Mouse (Mus musculus) cortical plate, adult 2 months (tissue): ENCODE measurements around the gene Sdk1.

Source experiments
- CTCF ChIP-seq: fragments of 200-500 bp; IDR thresholded peaks from 2 replicates; pipeline ENCODE4 v1.5.1; 2011; ENCODE audit warnings: mild to moderate bottlenecking, control low read depth, low read length; ENCODE audit not compliant: insufficient read depth; ENCODE audit errors: extremely low read depth
- POLR2A ChIP-seq: fragments of 200-500 bp; IDR thresholded peaks from 2 replicates; pipeline ENCODE4 v1.6.1; 2011; ENCODE audit warnings: mild to moderate bottlenecking, low read length, control low read depth; ENCODE audit not compliant: insufficient read depth; ENCODE audit errors: extremely low read depth

GRCm38 (mm10) chr5:142179304-142179703 is 938.0 kb downstream of the Sdk1 start:
- no peak for TF ChIP-seq CTCF
- no peak for TF ChIP-seq POLR2A
